Mouse (Mus musculus) brain, embryonic 14.5 days (tissue): ENCODE data around the gene Srrm3. TPM values are rescaled to one million over a fixed set of nuclear protein-coding genes. Genes with fewer than 3 reads are reported as not detected.

Experiments
- DNase-seq: peaks from one replicate; pipeline ENCODE4 v3.0.0-alpha.2; 2011; ENCODE audit warnings: low read depth
- CTCF ChIP-seq: fragments of 200-500 bp; IDR thresholded peaks from 2 replicates; pipeline ENCODE4 v1.5.1; 2012; ENCODE audit warnings: inconsistent platforms, mild to moderate bottlenecking, moderate library complexity, borderline replicate concordance; ENCODE audit not compliant: insufficient read depth, insufficient read length; ENCODE audit errors: extremely low read depth
- POLR2A ChIP-seq: fragments of 200-500 bp; IDR thresholded peaks from 2 replicates; pipeline ENCODE4 v1.6.1; 2012; ENCODE audit warnings: mild to moderate bottlenecking, inconsistent platforms, borderline replicate concordance; ENCODE audit not compliant: poor library complexity, insufficient read depth, insufficient read length, severe bottlenecking; ENCODE audit errors: extremely low read depth
- polyA plus RNA-seq: library from polyadenylated mRNA; depleted of rRNA; stranded (reverse); fragments of >200 nt; gene quantifications from 2 replicates; pipeline ENCODE4 v1.2.3, GENCODE M21; 2012; rRNA removed

The Srrm3 gene
- polyA plus RNA-seq, 1 experiment: 82.6 TPM

- DNase-seq: no peak
- TF ChIP-seq CTCF (no peak), POLR2A (no peak)
Observed at GRCm38 (mm10) chr5:135911633-135912220, 105.0 kb downstream of the Srrm3 start.

DNA sequence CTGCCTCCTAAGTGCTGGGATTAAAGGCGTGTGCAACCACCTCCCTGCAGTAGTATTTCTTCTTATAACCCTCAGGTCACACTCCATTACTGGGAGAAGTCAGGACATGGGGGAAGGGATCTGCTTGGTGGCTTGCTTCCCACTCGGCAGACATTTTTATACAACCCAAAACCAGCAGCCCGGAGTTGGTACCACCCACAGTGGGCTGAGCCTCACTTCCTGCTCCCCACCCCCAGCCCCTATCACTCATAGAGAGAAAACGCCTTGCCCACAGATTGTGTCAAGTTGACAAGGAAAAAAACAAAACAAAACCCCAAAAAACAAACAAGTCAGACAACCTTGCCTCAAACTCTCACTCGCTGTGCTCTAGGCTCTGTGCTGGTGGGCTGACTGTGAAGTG lies 106.5 kb downstream of the Srrm3 start:
- DNase-seq: no peak
- no peak for TF ChIP-seq POLR2A
- TF ChIP-seq CTCF: no peak

GRCm38 (mm10) chr5:135914156-135914555 lies 107.5 kb downstream of the Srrm3 start:
- no peak for DNase-seq
- no peak for TF ChIP-seq POLR2A
- TF ChIP-seq CTCF: no peak

DNA sequence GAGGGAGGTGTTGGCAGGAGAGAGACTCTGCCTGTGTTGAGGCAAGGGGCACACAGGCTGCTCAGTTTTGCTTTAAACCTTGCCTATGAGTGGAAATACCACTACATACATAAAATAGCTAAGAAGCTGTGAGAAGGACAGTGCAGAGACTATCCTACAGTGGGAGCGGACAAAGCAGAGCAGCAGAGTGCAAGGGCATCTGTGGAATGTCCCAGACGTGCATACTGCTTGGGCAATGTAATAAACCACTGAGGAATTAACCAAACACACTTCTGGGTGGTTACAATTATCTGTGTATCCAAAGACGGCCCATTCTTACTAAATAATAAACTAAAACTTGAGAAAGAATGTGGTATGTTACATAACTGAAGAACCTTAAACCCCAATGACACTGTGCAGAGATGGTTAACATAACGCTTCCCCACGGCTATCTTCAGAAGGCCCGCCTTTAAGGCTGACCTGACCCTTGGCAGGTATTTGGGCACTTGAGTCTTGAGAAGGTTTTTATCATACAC lies 109.4 kb downstream of the Srrm3 start:
- no peak for TF ChIP-seq POLR2A
- no peak for TF ChIP-seq CTCF
- DNase-seq: no peak

- TF ChIP-seq POLR2A: no peak
- TF ChIP-seq CTCF: no peak
- no peak for DNase-seq
Observed at GRCm38 (mm10) chr5:135916601-135917000, 109.9 kb downstream of the Srrm3 start.

DNA sequence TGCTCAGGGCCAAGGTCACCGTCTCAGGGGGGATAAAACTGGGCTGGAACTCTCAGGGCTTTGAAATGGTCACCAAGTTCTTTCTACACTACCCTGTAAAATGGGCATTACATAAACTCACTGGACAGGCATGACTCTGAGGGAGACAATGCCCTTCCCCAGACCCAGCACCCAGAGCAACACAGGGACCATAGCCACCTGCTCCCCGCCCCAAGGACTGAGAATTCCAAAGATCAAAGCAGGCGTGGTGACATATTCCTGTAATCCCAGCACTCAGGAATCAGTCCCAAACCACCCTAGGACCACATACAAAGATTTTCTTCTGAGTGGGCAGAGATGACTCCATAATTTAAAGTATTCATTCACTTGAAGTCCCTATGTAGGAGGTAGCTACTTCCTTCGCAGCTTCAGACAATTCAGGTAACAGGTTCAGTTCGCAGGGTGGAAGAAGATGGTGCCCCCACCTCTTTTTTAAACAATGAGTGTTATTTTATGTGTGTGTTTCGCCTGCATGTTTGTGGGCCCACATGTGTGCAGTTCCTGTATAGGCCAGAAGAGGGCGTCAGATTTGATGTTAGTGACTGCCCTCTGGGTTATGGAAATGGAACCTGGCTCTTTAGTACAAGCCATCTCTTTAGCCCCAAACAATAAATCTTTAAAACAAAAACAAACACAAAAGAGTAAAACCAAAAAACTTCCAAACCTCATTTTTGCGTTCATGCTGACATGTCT lies 110.8 kb downstream of the Srrm3 start:
- DNase-seq: no peak

DNA sequence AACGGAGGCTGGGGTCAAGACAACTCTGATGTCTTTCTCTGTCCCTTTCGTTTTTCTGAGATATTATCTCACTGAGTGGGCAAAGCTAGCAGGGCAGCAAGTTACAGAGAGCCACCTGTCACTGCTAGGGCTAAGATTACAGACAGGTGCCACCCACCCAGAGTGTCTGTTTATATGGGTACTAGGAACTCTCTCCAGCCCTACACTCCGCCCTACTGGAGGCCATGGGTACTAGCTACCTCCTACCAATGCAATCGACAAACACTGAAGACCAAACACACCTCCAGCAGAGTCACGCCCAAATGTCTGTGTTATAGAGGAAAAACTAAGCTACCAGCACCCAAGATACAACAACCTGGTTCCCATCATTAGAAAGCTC lies 111.4 kb downstream of the Srrm3 start:
- no peak for DNase-seq
- TF ChIP-seq POLR2A: no peak

More for the DNA sequence above, 110.8 kb downstream of the Srrm3 start:
- TF ChIP-seq CTCF: peak; percentile 46; the same call in 1 of the 2 replicates
- no peak for TF ChIP-seq POLR2A

DNA sequence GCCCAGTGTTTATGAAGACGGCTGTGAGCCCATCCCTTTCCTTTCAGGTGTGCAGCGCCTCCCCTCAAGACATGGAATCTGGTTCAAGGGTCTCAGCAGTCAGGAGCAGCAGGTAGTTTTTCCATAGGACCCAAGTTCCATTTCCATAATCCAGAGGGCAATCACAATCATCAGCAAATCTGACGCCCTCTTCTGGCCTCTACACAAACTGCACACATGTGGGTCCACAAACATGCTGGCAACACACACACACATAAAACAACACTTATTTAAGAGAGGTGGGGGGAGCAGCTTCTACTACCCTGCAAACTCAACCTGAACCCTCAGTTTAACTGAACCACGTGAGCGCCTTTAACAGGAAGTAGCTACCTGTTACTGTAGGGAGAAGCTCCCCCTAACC lies 111.9 kb downstream of the Srrm3 start:
- TF ChIP-seq CTCF (no peak), POLR2A (no peak)
- no peak for DNase-seq

DNA sequence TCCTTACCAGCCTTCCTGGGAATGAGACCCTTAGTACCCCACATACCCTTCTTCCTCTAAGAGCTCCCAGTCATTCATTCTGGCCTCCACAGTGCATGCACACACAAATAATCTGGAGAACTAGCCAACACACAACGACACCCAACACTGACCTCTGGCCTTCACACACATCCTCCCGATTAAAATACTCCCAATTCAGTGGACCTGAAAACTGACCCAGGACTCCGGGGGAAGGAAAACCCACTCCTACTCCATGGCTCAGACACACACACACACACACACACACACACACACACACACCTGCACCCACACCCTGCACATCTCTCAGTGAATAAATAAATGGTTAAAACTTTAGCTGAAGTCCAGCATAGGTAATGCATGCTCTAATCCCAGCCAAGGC lies 113.2 kb downstream of the Srrm3 start:
- no peak for DNase-seq
- TF ChIP-seq CTCF (no peak), POLR2A (no peak)

GRCm38 (mm10) chr5:135923901-135924300 lies 117.2 kb downstream of the Srrm3 start:
- DNase-seq: no peak
- TF ChIP-seq CTCF: no peak
- TF ChIP-seq POLR2A: no peak

Other genes starting within 250 kb of the Srrm3 start
- not detected in 2 replicates for gene Ccl26, start 243.3 kb upstream of the Srrm3 start, polyA plus RNA-seq
- gene Ccl24, start 233.8 kb upstream of the Srrm3 start, polyA plus RNA-seq: 0.97 and 1.3 TPM in 2 replicates
- 42.5 and 64.4 TPM in 2 replicates for gene Rhbdd2, start 174.3 kb upstream of the Srrm3 start, polyA plus RNA-seq
- gene Por, start 136.9 kb upstream of the Srrm3 start, polyA plus RNA-seq: 145 and 162 TPM in 2 replicates
- gene Tmem120a, start 62.4 kb upstream of the Srrm3 start, polyA plus RNA-seq: 36.9 and 39.3 TPM in 2 replicates
- gene Styxl1, start 28.5 kb upstream of the Srrm3 start, polyA plus RNA-seq: 0.08 and 0.15 TPM in 2 replicates
- gene Mdh2, start 28.4 kb upstream of the Srrm3 start, polyA plus RNA-seq: 476 and 499 TPM in 2 replicates
- 17.2 and 27.4 TPM in 2 replicates for gene Hspb1, start 81.0 kb downstream of the Srrm3 start, polyA plus RNA-seq
- gene Ywhag, start 127.7 kb downstream of the Srrm3 start, polyA plus RNA-seq: 258 and 495 TPM in 2 replicates
- 2.1 and 5.1 TPM in 2 replicates for gene Ssc4d, start 167.6 kb downstream of the Srrm3 start, polyA plus RNA-seq
- gene Zp3, start 173.2 kb downstream of the Srrm3 start, polyA plus RNA-seq: 0.18 and 0.21 TPM in 2 replicates
- 26.7 and 28.4 TPM in 2 replicates for gene Dtx2, start 187.9 kb downstream of the Srrm3 start, polyA plus RNA-seq
- gene Upk3b, start 231.6 kb downstream of the Srrm3 start, polyA plus RNA-seq: 0.06 and 0.11 TPM in 2 replicates
- 0.26 and 0.40 TPM in 2 replicates for gene Upk3bl, start 247.6 kb downstream of the Srrm3 start, polyA plus RNA-seq